Mouse (Mus musculus) layer of hippocampus, adult 6 months (tissue): ENCODE results near the gene Ifit1bl2. TPM values are rescaled to one million over a fixed set of nuclear protein-coding genes. Genes with fewer than 3 reads are reported as not detected.

Source experiments
- long read RNA-seq, 2 experiments: library from polyadenylated mRNA; unstranded; transcript quantifications; one replicate each; pipeline ENCODE4 v2.0.0; 2019 to 2020
- polyA plus RNA-seq: library from polyadenylated mRNA; unstranded; fragments of <200 nt; fragmentation: Nextera tagmentation; gene quantifications from 2 replicates; pipeline ENCODE4 v1.2.3, GENCODE M21; 2021

Gene Ifit1bl2
- 0.26 and 0.46 TPM in 2 replicates for polyA plus RNA-seq
- long read RNA-seq, experiment 1, partial matches to known transcripts, result 0 of 2 reads
- long read RNA-seq, experiment 1, other reads (novel, unspliced or antisense), result 2 of 2 reads
- long read RNA-seq, experiment 2, partial matches to known transcripts, result 0 of 2 reads
- long read RNA-seq, experiment 2, other reads (novel, unspliced or antisense), result 2 of 2 reads

GRCm38 (mm10) chr19:34640623-34641022 lies at the start of gene Ifit1bl2, which contains the start of gene Ifit1:
Gene Ifit1bl2 (minus strand): TSS chr19:34640743.
Gene Ifit1 (plus strand): TSS chr19:34640871.

GRCm38 (mm10) chr19:34607237-34608051 lies 33.1 kb downstream of the Ifit1bl2 start, which contains the start of gene Ifit3b:
Gene Ifit3b (plus strand): TSS chr19:34607970.

GRCm38 (mm10) chr19:34601888-34602287 lies 38.7 kb downstream of the Ifit1bl2 start, which contains the start of gene Ifit1bl1:
Gene Ifit1bl1 (minus strand): TSS chr19:34601956.

GRCm38 (mm10) chr19:34583126-34583766 lies 57.3 kb downstream of the Ifit1bl2 start, which contains the start of gene Ifit3:
Gene Ifit3 (plus strand): TSS chr19:34583531.

Other genes with a start within 250 kb of the Ifit1bl2 start
- 0.40 and 0.56 TPM in 2 replicates for gene Ch25h, start 165.6 kb downstream of the Ifit1bl2 start, polyA plus RNA-seq
- gene Lipa, start 113.3 kb downstream of the Ifit1bl2 start, polyA plus RNA-seq, result 13.3 and 14.4 TPM in 2 replicates
- gene Ifit2, start 90.0 kb downstream of the Ifit1bl2 start, polyA plus RNA-seq, result 1.6 and 4.5 TPM in 2 replicates
- gene Ifit3, start 57.2 kb downstream of the Ifit1bl2 start, polyA plus RNA-seq, result 18.7 and 44.0 TPM in 2 replicates
- gene Ifit1bl1, start 38.8 kb downstream of the Ifit1bl2 start, polyA plus RNA-seq, result 1.9 TPM in 2 replicates
- gene Ifit3b, start 32.8 kb downstream of the Ifit1bl2 start, polyA plus RNA-seq, result 5.8 and 14.4 TPM in 2 replicates
- 2.6 and 5.3 TPM in 2 replicates for gene Ifit1, start 128 bp upstream of the Ifit1bl2 start, polyA plus RNA-seq
- 0.74 and 1.8 TPM in 2 replicates for gene Slc16a12, start 106.5 kb upstream of the Ifit1bl2 start, polyA plus RNA-seq
- 4.5 and 5.9 TPM in 2 replicates for gene Pank1, start 238.7 kb upstream of the Ifit1bl2 start, polyA plus RNA-seq